Mouse (Mus musculus) layer of hippocampus, postnatal 10 days (tissue): ENCODE measurements around the gene Dok5. TPM values are rescaled to one million over a fixed set of nuclear protein-coding genes. Genes with fewer than 3 reads are reported as not detected.

Source experiments
- DNase-seq, 2 experiments: peaks; one replicate each; pipeline ENCODE4 v3.0.0; 2021; ENCODE audit warnings: low spot score in 2 of 2
- total RNA-seq, 2 experiments: library from RNA; stranded (reverse); gene quantifications; 2 replicates each; pipeline ENCODE4 v1.2.3; 2021

Gene Dok5
- total RNA-seq, 2 experiments from 2014 or later = 23.5 to 25.1 TPM

GRCm38 (mm10) chr2:170857507-170857906, 125.9 kb downstream of the Dok5 start:
- DNase-seq = no peak

GRCm38 (mm10) chr2:170858640-170859039, 127.0 kb downstream of the Dok5 start:
- DNase-seq = no peak

- no peak for DNase-seq
Observed at GRCm38 (mm10) chr2:170860576-170860975, 129.0 kb downstream of the Dok5 start.

GRCm38 (mm10) chr2:170862799-170863198, 131.2 kb downstream of the Dok5 start:
- DNase-seq = no peak

GRCm38 (mm10) chr2:170863201-170863600, 131.6 kb downstream of the Dok5 start:
- no peak for DNase-seq

GRCm38 (mm10) chr2:170864043-170864442, 132.4 kb downstream of the Dok5 start:
- DNase-seq = no peak

- no peak for DNase-seq
Observed at GRCm38 (mm10) chr2:170864820-170865219, 133.2 kb downstream of the Dok5 start.

- DNase-seq = no peak
Observed at GRCm38 (mm10) chr2:170870566-170870965, 139.0 kb downstream of the Dok5 start.

GRCm38 (mm10) chr2:170871469-170871868, 139.9 kb downstream of the Dok5 start:
- DNase-seq = no peak

GRCm38 (mm10) chr2:170873382-170873781, 141.8 kb downstream of the Dok5 start:
- DNase-seq = peak; percentile 92 to 95

GRCm38 (mm10) chr2:170877515-170877914, 145.9 kb downstream of the Dok5 start:
- DNase-seq = peak; percentile 88 to 92

- DNase-seq = no peak
Observed at GRCm38 (mm10) chr2:170877936-170878335, 146.3 kb downstream of the Dok5 start.

GRCm38 (mm10) chr2:170884209-170884801, 152.7 kb downstream of the Dok5 start:
- no peak for DNase-seq

- no peak for DNase-seq
Observed at GRCm38 (mm10) chr2:170887984-170888383, 156.4 kb downstream of the Dok5 start.

GRCm38 (mm10) chr2:170895096-170895495, 163.5 kb downstream of the Dok5 start:
- DNase-seq = peak; percentile 20 to 40

- no peak for DNase-seq
Observed at GRCm38 (mm10) chr2:170902204-170903028, 170.8 kb downstream of the Dok5 start.

- no peak for DNase-seq
Observed at GRCm38 (mm10) chr2:170903029-170903306, 171.4 kb downstream of the Dok5 start.

- no peak for DNase-seq
Observed at GRCm38 (mm10) chr2:170903367-170903766, 171.8 kb downstream of the Dok5 start.

GRCm38 (mm10) chr2:170912589-170913223, 181.1 kb downstream of the Dok5 start:
- DNase-seq = peak; percentile 56 to 70

GRCm38 (mm10) chr2:170913863-170914262, 182.3 kb downstream of the Dok5 start:
- no peak for DNase-seq

- no peak for DNase-seq
Observed at GRCm38 (mm10) chr2:170915646-170916045, 184.0 kb downstream of the Dok5 start.

- DNase-seq = no peak
Observed at GRCm38 (mm10) chr2:170922260-170922659, 190.7 kb downstream of the Dok5 start.
